Mouse (Mus musculus): ENCODE measurements around the gene Nos1ap. TPM values are rescaled to one million over a fixed set of nuclear protein-coding genes. Genes with fewer than 3 reads are reported as not detected.

The Nos1ap gene
- polyA plus RNA-seq, 1 experiment, result 1.6 TPM

GRCm38 (mm10) chr1:170576012-170576727 is 13.5 kb downstream of the Nos1ap start:
- Histone ChIP-seq H3K27ac (ENCODE audit: insufficient read depth, low read depth, low read length) (no peak overlapping the region), H3K4me1 (ENCODE audit: control insufficient read depth, insufficient read depth, low read length) (0 out of 2 replicates have a peak, but pooled peaks cover 4% of the 10 kb centered on the region), H3K4me3 (ENCODE audit: insufficient read depth, low read length) (no peak overlapping the region)
- TF ChIP-seq CTCF (IDR thresholded peaks at IDR 0.05; ENCODE audit: low read depth, low read length) (no peak), POLR2A (IDR thresholded peaks at IDR 0.05; ENCODE audit: borderline replicate concordance, low read depth, low read length) (no peak)

- 0 out of 2 replicates have a peak, but pooled peaks cover 4% of the 10 kb centered on the region for H3K4me1 ChIP-seq (ENCODE audit: control insufficient read depth, insufficient read depth, low read length)
- H3K27ac ChIP-seq (ENCODE audit: insufficient read depth, low read depth, low read length), result no peak overlapping the region
- TF ChIP-seq CTCF (IDR thresholded peaks at IDR 0.05; ENCODE audit: low read depth, low read length) (no peak), POLR2A (IDR thresholded peaks at IDR 0.05; ENCODE audit: borderline replicate concordance, low read depth, low read length) (no peak)
- no peak overlapping the region for H3K4me3 ChIP-seq (ENCODE audit: insufficient read depth, low read length)
These were observed 16.5 kb downstream of the Nos1ap start for GRCm38 (mm10) chr1:170573117-170573516.

GRCm38 (mm10) chr1:170566969-170567368 is 22.7 kb downstream of the Nos1ap start:
- H3K4me1 ChIP-seq (ENCODE audit: control insufficient read depth, insufficient read depth, low read length), result peaks cover 11% of the 10 kb centered on the region
- H3K27ac ChIP-seq (ENCODE audit: insufficient read depth, low read depth, low read length), result no peak overlapping the region
- no peak overlapping the region for H3K4me3 ChIP-seq (ENCODE audit: insufficient read depth, low read length)
- TF ChIP-seq POLR2A (IDR thresholded peaks at IDR 0.05; ENCODE audit: borderline replicate concordance, low read depth, low read length), result no peak
- no peak for TF ChIP-seq CTCF (IDR thresholded peaks at IDR 0.05; ENCODE audit: low read depth, low read length)

- Histone ChIP-seq H3K27ac (ENCODE audit: insufficient read depth, low read depth, low read length) (no peak overlapping the region), H3K4me1 (ENCODE audit: control insufficient read depth, insufficient read depth, low read length) (peaks cover 11% of the 10 kb centered on the region), H3K4me3 (ENCODE audit: insufficient read depth, low read length) (no peak overlapping the region)
- no peak for TF ChIP-seq CTCF (IDR thresholded peaks at IDR 0.05; ENCODE audit: low read depth, low read length)
- TF ChIP-seq POLR2A (IDR thresholded peaks at IDR 0.05; ENCODE audit: borderline replicate concordance, low read depth, low read length), result no peak
These were observed 23.1 kb downstream of the Nos1ap start for GRCm38 (mm10) chr1:170566538-170566937.

GRCm38 (mm10) chr1:170564926-170565325 is 24.7 kb downstream of the Nos1ap start:
- Histone ChIP-seq H3K4me3 (ENCODE audit: insufficient read depth, low read length) (no peak overlapping the region), H3K4me1 (ENCODE audit: control insufficient read depth, insufficient read depth, low read length) (peaks cover 11% of the 10 kb centered on the region), H3K27ac (ENCODE audit: insufficient read depth, low read depth, low read length) (no peak overlapping the region)
- TF ChIP-seq CTCF (IDR thresholded peaks at IDR 0.05; ENCODE audit: low read depth, low read length), result no peak
- no peak for TF ChIP-seq POLR2A (IDR thresholded peaks at IDR 0.05; ENCODE audit: borderline replicate concordance, low read depth, low read length)

- H3K4me1 ChIP-seq (ENCODE audit: control insufficient read depth, insufficient read depth, low read length), result peaks cover 11% of the 10 kb centered on the region
- no peak overlapping the region for H3K27ac ChIP-seq (ENCODE audit: insufficient read depth, low read depth, low read length)
- TF ChIP-seq POLR2A (IDR thresholded peaks at IDR 0.05; ENCODE audit: borderline replicate concordance, low read depth, low read length), result no peak
- TF ChIP-seq CTCF (IDR thresholded peaks at IDR 0.05; ENCODE audit: low read depth, low read length), result no peak
- H3K4me3 ChIP-seq (ENCODE audit: insufficient read depth, low read length), result no peak overlapping the region
These were observed 27.2 kb downstream of the Nos1ap start for GRCm38 (mm10) chr1:170562431-170562830.

DNA sequence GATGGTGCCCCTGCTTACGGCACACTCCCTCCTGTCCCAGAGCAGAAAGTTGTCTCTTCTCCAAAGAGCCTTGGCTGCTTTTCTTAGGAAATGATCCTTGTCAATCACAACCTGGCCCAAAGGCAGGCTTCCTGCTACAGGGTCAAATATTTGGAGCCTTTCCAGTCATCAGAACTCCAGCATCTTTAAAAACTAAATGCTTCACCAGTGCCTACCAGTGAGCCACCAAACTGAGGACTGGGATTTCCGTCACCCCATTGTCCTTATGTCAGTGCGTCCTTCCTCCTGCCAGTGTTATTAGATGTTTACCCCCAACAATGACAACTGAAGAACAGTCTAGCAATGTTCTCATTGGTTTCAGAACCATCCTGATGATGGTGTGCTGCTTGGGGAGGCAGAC is 28.9 kb downstream of the Nos1ap start:
- no peak overlapping the region for H3K27ac ChIP-seq (ENCODE audit: insufficient read depth, low read depth, low read length)
- no peak for TF ChIP-seq POLR2A (IDR thresholded peaks at IDR 0.05; ENCODE audit: borderline replicate concordance, low read depth, low read length)
- H3K4me1 ChIP-seq (ENCODE audit: control insufficient read depth, insufficient read depth, low read length), result peaks cover 11% of the 10 kb centered on the region
- H3K4me3 ChIP-seq (ENCODE audit: insufficient read depth, low read length), result no peak overlapping the region

DNA sequence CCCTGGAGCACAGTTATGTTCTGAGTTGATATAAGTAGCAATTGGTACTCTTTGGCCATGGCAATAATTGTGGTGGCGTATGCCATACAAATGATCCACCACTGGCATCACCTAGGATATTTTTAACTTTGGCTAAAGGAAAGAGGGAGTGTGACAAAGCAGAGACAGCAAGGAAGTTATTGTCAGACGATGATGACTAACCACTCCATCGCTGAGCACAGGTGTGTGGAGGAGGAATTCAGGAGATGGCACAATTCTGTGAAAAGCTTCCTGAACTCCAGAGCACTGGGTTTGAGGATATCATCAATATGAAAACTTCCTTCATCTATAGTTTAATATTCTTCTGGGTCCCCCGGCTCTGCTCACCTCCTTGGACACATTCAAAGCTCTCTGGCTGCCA is 31.7 kb downstream of the Nos1ap start:
- TF ChIP-seq POLR2A (IDR thresholded peaks at IDR 0.05; ENCODE audit: borderline replicate concordance, low read depth, low read length) (no peak), CTCF (IDR thresholded peaks at IDR 0.05; ENCODE audit: low read depth, low read length) (no peak)
- Histone ChIP-seq H3K4me1 (ENCODE audit: control insufficient read depth, insufficient read depth, low read length) (peaks cover 13% of the 10 kb centered on the region), H3K4me3 (ENCODE audit: insufficient read depth, low read length) (no peak overlapping the region)

DNA sequence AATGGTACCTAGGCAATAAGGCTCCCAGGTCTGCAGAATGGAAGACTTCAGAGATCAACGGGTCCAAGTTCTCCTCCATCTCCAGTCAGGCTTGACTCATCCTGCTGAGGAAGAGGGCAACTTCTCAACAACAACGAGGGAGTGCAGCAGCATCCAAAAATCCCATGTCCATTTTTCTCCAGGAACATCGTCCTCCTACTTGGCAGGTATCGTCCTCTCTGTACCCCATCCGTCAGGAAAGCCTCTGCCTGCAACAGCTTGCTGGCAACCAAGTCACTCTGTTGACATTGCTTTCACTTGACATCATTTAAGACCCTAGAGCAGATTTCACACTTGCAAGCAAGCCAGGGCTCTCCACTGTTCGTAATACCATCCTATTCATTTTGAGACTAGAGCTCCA is 33.0 kb downstream of the Nos1ap start:
- H3K4me3 ChIP-seq (ENCODE audit: insufficient read depth, low read length), result no peak overlapping the region
- TF ChIP-seq CTCF (IDR thresholded peaks at IDR 0.05; ENCODE audit: low read depth, low read length) (no peak), POLR2A (IDR thresholded peaks at IDR 0.05; ENCODE audit: borderline replicate concordance, low read depth, low read length) (no peak)
- no peak overlapping the region for H3K27ac ChIP-seq (ENCODE audit: insufficient read depth, low read depth, low read length)
- H3K4me1 ChIP-seq (ENCODE audit: control insufficient read depth, insufficient read depth, low read length), result peaks cover 13% of the 10 kb centered on the region

More for the DNA sequence above, 31.7 kb downstream of the Nos1ap start:
- no peak overlapping the region for H3K27ac ChIP-seq (ENCODE audit: insufficient read depth, low read depth, low read length)

GRCm38 (mm10) chr1:170554939-170555293 is 34.7 kb downstream of the Nos1ap start:
- no peak for TF ChIP-seq POLR2A (IDR thresholded peaks at IDR 0.05; ENCODE audit: borderline replicate concordance, low read depth, low read length)
- TF ChIP-seq CTCF (IDR thresholded peaks at IDR 0.05; ENCODE audit: low read depth, low read length), result no peak
- peak overlapping the region; percentile 49 for H3K27ac ChIP-seq (ENCODE audit: insufficient read depth, low read depth, low read length)
- H3K4me3 ChIP-seq (ENCODE audit: insufficient read depth, low read length), result no peak overlapping the region
- peaks cover 13% of the 10 kb centered on the region for H3K4me1 ChIP-seq (ENCODE audit: control insufficient read depth, insufficient read depth, low read length)
